Mouse (Mus musculus): Measurements from ENCODE around the gene Trim25. TPM values are rescaled to one million over a fixed set of nuclear protein-coding genes. Genes with fewer than 3 reads are reported as not detected.

The Trim25 gene
- 7.0 and 7.1 TPM in 2 replicates for polyA plus RNA-seq (2015; fragmentation: Nextera tagmentation; extraction: Ambion mirVana)

GRCm38 (mm10) chr11:88998974-88999722 is at the start of gene Trim25:
Gene Trim25, plus strand, starts transcription at chr11:88999376.

GRCm38 (mm10) chr11:88955217-88955969 is 43.8 kb upstream of the Trim25 start, which contains the start of gene Scpep1:
Gene Scpep1, minus strand, starts transcription at chr11:88955465.

GRCm38 (mm10) chr11:88966881-88967361 is 32.3 kb upstream of the Trim25 start, which contains the start of gene Elobl:
Gene Elobl, minus strand, starts transcription at chr11:88966931.

GRCm38 (mm10) chr11:88970202-88970732 is 28.9 kb upstream of the Trim25 start, which contains the start of gene Coil:
Gene Coil, plus strand, starts transcription at chr11:88970252.

GRCm38 (mm10) chr11:89066750-89067149 is 67.6 kb downstream of the Trim25 start, which contains the start of gene Dgke:
Gene Dgke, minus strand, starts transcription at chr11:89066850.

Other genes starting within 250 kb of the Trim25 start
- 16.2 and 19.8 TPM in 2 replicates for gene Akap1, start 134.8 kb upstream of the Trim25 start, polyA plus RNA-seq (2015; fragmentation: Nextera tagmentation; extraction: Ambion mirVana)
- 35.1 and 39.2 TPM in 2 replicates for gene Scpep1, start 43.9 kb upstream of the Trim25 start, polyA plus RNA-seq (2015; fragmentation: Nextera tagmentation; extraction: Ambion mirVana)
- gene Elobl, start 32.4 kb upstream of the Trim25 start, polyA plus RNA-seq (2015; fragmentation: Nextera tagmentation; extraction: Ambion mirVana): not detected in 2 replicates
- 22.9 and 24.1 TPM in 2 replicates for gene Coil, start 29.1 kb upstream of the Trim25 start, polyA plus RNA-seq (2015; fragmentation: Nextera tagmentation; extraction: Ambion mirVana)
- gene Dgke, start 67.5 kb downstream of the Trim25 start, polyA plus RNA-seq (2015; fragmentation: Nextera tagmentation; extraction: Ambion mirVana): 13.4 and 15.6 TPM in 2 replicates
- gene Gm525, start 74.5 kb downstream of the Trim25 start, polyA plus RNA-seq (2015; fragmentation: Nextera tagmentation; extraction: Ambion mirVana): not detected in 2 replicates

Measured in neural tube, postnatal 0 days (tissue).